Mouse (Mus musculus) intestine, embryonic 16.5 days (tissue): ENCODE measurements around the gene Cryzl2. TPM values are rescaled to one million over a fixed set of nuclear protein-coding genes. Genes with fewer than 3 reads are reported as not detected.
A peak's percentile ranks its signal among the peaks of the same experiment; 100 is the strongest.

Experiments used
- ATAC-seq: fragments of 200-750 bp; cut with Nextera tagmentation; 2 replicates; pipeline ENCODE4 v1.8.0; 2017; ENCODE audit warnings: moderate TSS enrichment, moderate library complexity
- H3K27ac ChIP-seq: fragments of 300-500 bp; sonication (generic); 2 replicates; pipeline ENCODE4 v1.5.1; 2014; ENCODE audit warnings: mild to moderate bottlenecking, low read length
- H3K27me3 ChIP-seq: fragments of 300-500 bp; sonication (generic); replicated peaks from 2 replicates; pipeline ENCODE4 v1.6.1; 2014; ENCODE audit warnings: low read length, control low read depth, mixed read lengths; ENCODE audit not compliant: control insufficient read depth, insufficient read depth
- H3K36me3 ChIP-seq: fragments of 300-500 bp; sonication (generic); 2 replicates; pipeline ENCODE4 v1.6.1; 2014; ENCODE audit warnings: low read length, control low read depth; ENCODE audit not compliant: control insufficient read depth, insufficient read depth
- H3K4me1 ChIP-seq: fragments of 300-500 bp; sonication (generic); 2 replicates; pipeline ENCODE4 v1.6.1; 2014; ENCODE audit warnings: low read length, control low read depth, mixed read lengths; ENCODE audit not compliant: control insufficient read depth, insufficient read depth
- H3K4me2 ChIP-seq: fragments of 300-500 bp; sonication (generic); 2 replicates; pipeline ENCODE4 v1.6.1; 2014; ENCODE audit warnings: low read depth, low read length, control low read depth
- H3K4me3 ChIP-seq: fragments of 300-500 bp; sonication (generic); 2 replicates; pipeline ENCODE4 v1.5.1; 2014; ENCODE audit warnings: mild to moderate bottlenecking, low read length
- H3K9ac ChIP-seq: fragments of 300-500 bp; sonication (generic); 2 replicates; pipeline ENCODE4 v1.6.1; 2014; ENCODE audit warnings: low read depth, low read length
- H3K9me3 ChIP-seq: fragments of 300-500 bp; sonication (generic); 2 replicates; pipeline ENCODE4 v1.6.1; 2016; ENCODE audit warnings: low read length, control low read depth; ENCODE audit not compliant: control insufficient read depth
- WGBS: fragments of 180-500 bp; shearing (Covaris S2); extraction: QIAGEN DNeasy Blood & Tissue Kit; methylation state at CpG from one replicate; pipeline ENCODE4 v1.1.7; 2014; 5-methylcytosine and 5-hydroxymethylcytosine counted together
- polyA plus RNA-seq: library from polyadenylated mRNA; unstranded; fragments of >200 nt; fragmentation: Nextera tagmentation; extraction: Ambion mirVana; gene quantifications from 2 replicates; pipeline ENCODE4 v1.2.1, GENCODE M21; 2015

Cryzl2 gene
- polyA plus RNA-seq, 1 experiment from 2014 or later, result 12.7 TPM

DNA sequence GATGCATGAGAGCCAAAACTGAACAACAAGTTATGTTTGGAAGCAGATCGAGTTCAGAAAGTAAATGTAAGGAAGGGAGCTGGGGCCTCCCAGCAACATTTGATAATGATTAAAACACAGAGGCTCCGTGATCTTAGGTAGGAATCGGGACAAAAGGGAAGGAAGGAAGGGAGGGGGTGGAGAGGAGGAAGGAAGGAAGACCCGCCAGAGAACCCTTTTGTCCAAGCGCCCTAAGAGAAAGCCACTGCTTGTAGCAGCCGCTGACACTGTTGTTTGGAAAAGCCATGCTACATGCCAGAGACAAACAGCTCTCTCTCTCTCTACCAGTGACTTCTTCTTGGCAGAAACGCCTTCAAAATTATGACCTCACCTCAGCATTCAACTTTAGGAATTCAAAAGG, 40.5 kb upstream of the Cryzl2 start:
- ATAC-seq, result no peak
- H3K4me2 ChIP-seq, result no peak overlapping the region
- no peak overlapping the region for H3K4me3 ChIP-seq
- 63% methylated on average over 7 of the region's 7 CpGs for WGBS
- H3K4me1 ChIP-seq, result no peaks in the 10 kb centered on the region
- no peaks in the 10 kb centered on the region for H3K27me3 ChIP-seq
- H3K9ac ChIP-seq, result no peak overlapping the region
- H3K9me3 ChIP-seq, result no peaks in the 10 kb centered on the region
- H3K36me3 ChIP-seq, result no peaks in the 10 kb centered on the region
- H3K27ac ChIP-seq, result no peak overlapping the region

DNA sequence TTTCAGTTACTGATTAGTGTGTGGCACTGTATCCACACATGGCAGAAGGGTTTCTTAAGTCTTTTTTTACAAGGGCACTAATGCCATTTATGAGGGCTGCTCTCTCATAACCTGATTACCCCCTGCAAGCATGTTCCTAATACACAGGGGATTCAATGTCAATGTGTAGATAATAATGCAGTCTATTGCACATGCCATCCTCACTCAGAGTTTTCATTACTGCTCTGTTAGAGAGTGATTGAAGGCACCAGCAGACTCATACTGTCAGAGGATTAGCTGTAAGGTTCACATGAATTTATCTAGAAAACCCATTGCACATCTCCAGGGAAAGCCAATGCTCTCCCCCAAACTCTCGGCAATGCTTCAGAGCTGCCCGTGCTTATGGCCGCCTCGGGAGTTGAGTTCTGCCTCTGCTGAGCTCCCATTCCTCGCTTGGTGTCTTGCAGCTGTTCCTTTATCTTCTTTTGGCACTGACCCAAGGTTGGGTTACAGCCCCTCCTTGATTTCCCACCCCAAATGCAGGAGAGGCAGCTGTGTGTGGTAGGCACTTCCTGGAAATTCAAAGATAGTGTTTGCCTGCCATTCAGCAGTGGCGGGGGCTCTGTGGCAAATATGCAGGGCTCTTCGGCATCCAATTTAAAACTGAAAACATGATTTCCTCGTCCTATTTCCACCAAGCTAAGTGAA, 32.5 kb upstream of the Cryzl2 start:
- H3K9me3 ChIP-seq, result no peaks in the 10 kb centered on the region
- WGBS, result 31% methylated on average over 8 of the region's 8 CpGs
- no peaks in the 10 kb centered on the region for H3K27me3 ChIP-seq
- no peak overlapping the region for H3K4me2 ChIP-seq
- no peak overlapping the region for H3K4me3 ChIP-seq
- H3K27ac ChIP-seq, result no peak overlapping the region
- no peaks in the 10 kb centered on the region for H3K4me1 ChIP-seq
- ATAC-seq, result 0 out of 2 replicates have a peak, but pooled peaks have one; percentile 31
- no peaks in the 10 kb centered on the region for H3K36me3 ChIP-seq
- H3K9ac ChIP-seq, result no peak overlapping the region

DNA sequence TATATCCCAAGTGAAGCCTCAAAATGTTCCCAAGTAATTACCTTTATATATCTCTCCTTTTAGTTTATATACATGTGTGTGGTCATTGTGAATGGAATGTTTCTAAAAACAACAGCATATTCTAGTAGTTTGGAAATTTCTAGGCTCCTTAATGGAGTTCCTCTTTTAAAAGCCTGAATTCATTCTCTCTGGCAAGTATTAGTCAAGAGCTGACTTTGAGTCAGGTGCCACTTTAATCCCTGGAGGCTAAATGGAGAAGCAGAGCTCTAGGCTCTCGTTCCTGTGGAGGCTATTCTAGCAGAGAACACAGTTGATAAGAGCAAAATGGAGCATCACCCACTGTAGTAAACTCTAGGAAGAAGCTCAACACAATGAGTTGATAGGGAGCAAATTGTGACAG, 31.4 kb upstream of the Cryzl2 start:
- H3K4me3 ChIP-seq, result no peak overlapping the region

DNA sequence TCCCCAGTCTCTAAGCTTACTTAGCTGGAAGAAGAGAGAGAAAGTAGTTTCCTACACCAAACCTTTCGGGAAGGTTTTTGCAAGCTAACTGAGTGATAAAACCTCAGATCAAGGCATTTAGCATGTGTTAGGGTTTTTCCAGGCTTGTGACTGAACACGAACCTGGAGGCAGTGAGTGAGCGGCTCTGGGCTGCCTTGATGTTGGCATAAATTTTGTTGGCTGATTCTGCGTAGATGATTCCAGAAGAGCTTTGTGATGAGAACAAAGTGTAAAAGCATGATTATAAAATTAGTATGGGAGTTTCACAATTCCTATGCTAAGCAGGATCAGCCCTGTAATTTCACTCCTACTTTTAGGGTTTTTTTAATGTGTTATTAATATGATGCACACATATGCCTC, 30.8 kb upstream of the Cryzl2 start:
- no peak overlapping the region for H3K27ac ChIP-seq
- no peak for ATAC-seq

More for the DNA sequence above, 31.4 kb upstream of the Cryzl2 start:
- no peak overlapping the region for H3K27ac ChIP-seq
- no peak overlapping the region for H3K4me2 ChIP-seq
- no peaks in the 10 kb centered on the region for H3K9me3 ChIP-seq
- 51% methylated on average over 1 of the region's 1 CpGs for WGBS
- no peaks in the 10 kb centered on the region for H3K27me3 ChIP-seq
- no peak for ATAC-seq
- H3K36me3 ChIP-seq, result no peaks in the 10 kb centered on the region
- H3K9ac ChIP-seq, result no peak overlapping the region
- no peaks in the 10 kb centered on the region for H3K4me1 ChIP-seq

DNA sequence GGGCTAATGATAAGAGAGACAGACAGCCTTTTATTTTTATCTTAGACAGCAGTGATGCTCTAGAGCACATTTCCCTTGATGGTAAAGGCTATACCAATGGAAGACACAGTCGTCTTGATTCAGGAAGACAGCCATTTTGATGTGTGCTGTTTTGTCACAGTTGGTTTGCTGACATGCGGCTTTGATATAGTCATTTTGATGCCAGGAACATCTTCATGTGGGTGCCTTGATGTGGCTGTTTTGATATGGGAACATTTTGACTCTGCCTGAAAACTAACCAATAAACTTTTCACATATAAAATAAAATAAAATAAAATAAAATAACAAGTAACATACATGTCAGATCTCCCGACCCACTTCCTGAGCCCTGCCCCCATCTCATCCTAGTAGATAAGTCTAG, 30.0 kb upstream of the Cryzl2 start:
- Histone ChIP-seq H3K27me3 (no peaks in the 10 kb centered on the region), H3K4me3 (no peak overlapping the region), H3K27ac (no peak overlapping the region), H3K4me2 (no peak overlapping the region), H3K4me1 (no peaks in the 10 kb centered on the region), H3K9ac (no peak overlapping the region), H3K36me3 (no peaks in the 10 kb centered on the region), H3K9me3 (no peaks in the 10 kb centered on the region)
- no peak for ATAC-seq
- 90% methylated on average over 3 of the region's 3 CpGs for WGBS

More for the DNA sequence above, 30.8 kb upstream of the Cryzl2 start:
- WGBS, result 91% methylated on average over 4 of the region's 4 CpGs
- Histone ChIP-seq H3K4me2 (no peak overlapping the region), H3K9me3 (no peaks in the 10 kb centered on the region), H3K27me3 (no peaks in the 10 kb centered on the region), H3K4me1 (no peaks in the 10 kb centered on the region), H3K36me3 (no peaks in the 10 kb centered on the region), H3K9ac (no peak overlapping the region), H3K4me3 (no peak overlapping the region)

DNA sequence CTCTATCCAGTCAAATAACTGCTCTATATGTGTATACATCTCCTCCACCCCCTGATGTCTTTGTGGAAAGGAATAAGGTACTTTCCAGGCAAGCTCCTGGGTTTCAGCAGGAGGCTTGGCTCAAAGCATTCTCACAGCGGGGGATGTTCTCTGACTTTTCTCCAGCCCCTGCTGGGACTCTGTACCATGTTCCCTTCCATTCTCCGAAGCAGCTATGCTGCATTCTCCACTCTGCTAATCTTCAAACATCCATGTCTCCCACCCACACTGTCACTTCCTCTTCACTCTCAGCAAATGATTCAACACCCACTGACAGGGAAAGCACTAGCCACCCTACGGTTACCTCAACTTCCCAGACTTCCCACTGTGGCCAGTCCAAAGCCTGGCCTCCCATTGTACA, 25.1 kb upstream of the Cryzl2 start:
- no peak overlapping the region for H3K4me3 ChIP-seq
- H3K9ac ChIP-seq, result no peak overlapping the region
- H3K4me2 ChIP-seq, result no peak overlapping the region
- no peak for ATAC-seq
- 66% methylated on average over 3 of the region's 3 CpGs for WGBS
- H3K27me3 ChIP-seq, result no peaks in the 10 kb centered on the region
- no peak overlapping the region for H3K27ac ChIP-seq
- no peaks in the 10 kb centered on the region for H3K4me1 ChIP-seq
- no peaks in the 10 kb centered on the region for H3K36me3 ChIP-seq
- H3K9me3 ChIP-seq, result no peaks in the 10 kb centered on the region

DNA sequence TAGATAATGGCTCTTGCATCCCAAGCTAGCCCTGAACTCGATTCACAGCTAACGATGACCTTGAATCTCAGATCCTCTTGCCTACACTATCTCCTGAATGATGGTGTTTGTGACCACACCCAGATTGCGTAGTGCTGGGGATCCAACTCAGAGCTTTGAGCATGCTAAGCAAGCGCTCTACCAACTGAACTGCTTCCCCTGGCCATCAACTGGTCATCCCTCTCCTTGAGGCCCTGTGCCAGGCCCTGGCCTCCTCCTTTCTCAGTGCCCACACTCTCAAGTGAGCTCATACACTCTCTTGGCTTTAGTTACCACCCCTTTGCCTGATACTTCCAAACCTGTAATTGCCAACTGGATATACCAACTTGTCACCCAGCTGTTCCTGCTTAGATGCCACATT, 24.0 kb upstream of the Cryzl2 start:
- no peak overlapping the region for H3K4me3 ChIP-seq
- no peak overlapping the region for H3K4me2 ChIP-seq
- no peaks in the 10 kb centered on the region for H3K9me3 ChIP-seq
- H3K27me3 ChIP-seq, result no peaks in the 10 kb centered on the region
- no peak for ATAC-seq
- no peak overlapping the region for H3K27ac ChIP-seq
- H3K4me1 ChIP-seq, result no peaks in the 10 kb centered on the region
- 86% methylated on average over 4 of the region's 4 CpGs for WGBS
- no peaks in the 10 kb centered on the region for H3K36me3 ChIP-seq
- no peak overlapping the region for H3K9ac ChIP-seq

DNA sequence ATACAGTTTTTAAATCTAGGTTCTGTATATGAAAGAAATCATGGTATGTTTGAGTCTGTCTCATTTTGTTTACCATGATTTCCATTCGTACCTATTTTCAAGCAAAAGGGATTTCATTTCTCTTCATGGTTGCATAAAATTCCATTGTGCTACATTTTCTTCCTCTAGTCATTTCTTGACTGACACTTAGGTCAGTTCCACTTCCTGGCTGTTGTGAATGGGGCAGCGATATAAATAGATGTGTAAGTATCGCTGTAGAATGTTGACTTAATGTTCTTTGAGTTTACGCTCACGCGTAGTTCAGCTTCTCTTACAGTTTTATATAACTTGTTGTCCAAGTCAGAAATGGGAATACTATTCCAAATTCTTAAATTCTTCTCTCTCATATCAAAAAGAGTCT, 22.5 kb upstream of the Cryzl2 start:
- WGBS, result 77% methylated on average over 6 of the region's 6 CpGs
- Histone ChIP-seq H3K4me1 (no peaks in the 10 kb centered on the region), H3K9me3 (no peaks in the 10 kb centered on the region), H3K27me3 (no peaks in the 10 kb centered on the region), H3K9ac (no peak overlapping the region), H3K36me3 (no peaks in the 10 kb centered on the region), H3K27ac (no peak overlapping the region), H3K4me3 (no peak overlapping the region), H3K4me2 (no peak overlapping the region)
- no peak for ATAC-seq

DNA sequence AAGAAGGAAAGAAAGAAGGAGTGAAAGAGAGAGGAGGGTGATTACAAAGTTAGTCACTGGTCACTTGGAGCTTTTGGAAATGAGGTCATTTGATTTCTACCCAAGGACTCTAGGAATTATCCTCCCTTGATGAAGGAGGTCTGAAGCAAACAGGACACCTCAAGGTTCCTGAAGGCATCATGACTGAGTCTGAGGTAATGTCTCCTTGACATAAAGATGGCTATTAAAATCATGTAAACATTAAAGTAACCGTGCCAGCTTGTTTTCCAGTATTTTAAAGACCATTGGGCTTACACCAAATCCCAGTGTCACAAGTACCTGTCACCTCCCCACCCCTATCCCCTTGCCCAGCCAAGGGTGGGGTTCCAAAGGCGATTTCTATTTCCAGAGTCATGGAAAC, 20.1 kb upstream of the Cryzl2 start:
- Histone ChIP-seq H3K27ac (no peak overlapping the region), H3K27me3 (no peaks in the 10 kb centered on the region), H3K4me1 (peaks cover 4% of the 10 kb centered on the region), H3K4me3 (no peak overlapping the region), H3K9ac (no peak overlapping the region), H3K4me2 (no peak overlapping the region), H3K36me3 (no peaks in the 10 kb centered on the region), H3K9me3 (no peaks in the 10 kb centered on the region)
- WGBS, result 83% methylated on average over 2 of the region's 2 CpGs
- no peak for ATAC-seq

DNA sequence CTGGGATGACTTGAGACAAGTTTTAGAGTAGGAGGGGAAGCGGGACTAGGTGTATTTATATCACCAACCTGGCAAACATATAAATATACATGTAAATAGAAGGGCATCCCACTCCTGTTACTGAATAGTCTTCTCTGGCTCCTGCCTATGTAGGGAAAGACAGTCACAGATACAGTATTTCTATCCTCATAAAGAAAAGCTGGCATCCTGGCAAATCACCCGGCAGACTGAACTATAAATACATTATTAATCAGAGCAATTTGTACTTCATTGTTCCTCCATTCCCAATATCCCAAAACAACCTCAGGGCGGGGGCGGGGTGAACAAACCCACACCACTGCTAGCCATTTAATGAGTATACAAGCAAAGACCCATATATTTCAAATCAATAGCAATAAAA, 19.3 kb upstream of the Cryzl2 start:
- no peak for ATAC-seq
- no peak overlapping the region for H3K9ac ChIP-seq

More for the DNA sequence above, 19.3 kb upstream of the Cryzl2 start:
- 86% methylated on average over 4 of the region's 4 CpGs for WGBS
- Histone ChIP-seq H3K9me3 (no peaks in the 10 kb centered on the region), H3K27me3 (no peaks in the 10 kb centered on the region), H3K36me3 (no peaks in the 10 kb centered on the region), H3K27ac (no peak overlapping the region), H3K4me2 (no peak overlapping the region), H3K4me1 (peaks cover 7% of the 10 kb centered on the region), H3K4me3 (no peak overlapping the region)
